Mouse (Mus musculus) mesoderm, embryonic 11.5 days (tissue): ENCODE measurements around the gene Naa38.
"Not testable (repeated sequence)": the region's sequence is repeated elsewhere in the genome, so short reads cannot be mapped to it uniquely, and the experiment has no call there.

Source experiments
- DNase-seq: peaks from one replicate; pipeline ENCODE4 v3.0.0-alpha.2; 2012; ENCODE audit warnings: low read depth, low spot score

Naa38 gene

DNA sequence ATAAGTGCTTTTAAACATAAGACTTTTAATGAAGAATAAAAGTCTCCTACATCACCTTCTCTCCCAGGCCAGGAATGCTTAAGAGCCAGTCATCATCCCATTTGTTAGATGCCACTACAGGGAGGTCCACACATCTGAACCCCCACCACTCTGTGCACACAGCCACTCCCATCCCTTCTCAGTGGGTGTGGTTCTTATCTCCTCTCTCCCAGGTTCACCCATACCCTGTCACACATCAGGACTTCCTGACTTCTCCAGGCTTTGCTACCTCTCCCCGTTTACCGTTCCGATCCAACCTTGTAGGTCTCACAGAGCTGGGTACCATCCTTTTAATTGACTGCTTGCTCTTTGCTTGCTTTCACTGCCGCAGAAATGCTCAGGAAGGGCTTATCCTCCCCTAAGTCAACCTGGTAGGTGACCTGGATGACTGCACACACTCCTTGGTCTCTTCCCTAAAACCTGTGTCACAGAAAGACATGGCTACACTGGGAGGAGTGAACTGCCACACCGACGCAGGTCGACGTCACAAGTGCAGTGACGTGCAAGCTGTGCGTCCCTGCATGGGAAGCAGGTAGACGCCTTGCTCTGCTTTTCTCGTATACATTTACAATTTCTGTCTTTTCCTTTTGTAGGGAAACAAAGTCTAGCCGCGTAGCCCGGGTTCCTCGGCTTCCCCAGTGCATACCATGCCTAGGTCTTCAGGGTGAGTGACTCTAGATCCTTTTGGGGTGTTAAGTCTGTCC is 21.9 kb upstream of the Naa38 start:
- no peak for DNase-seq

GRCm38 (mm10) chr11:69375646-69376045 is 19.6 kb upstream of the Naa38 start:
- no peak for DNase-seq

DNA sequence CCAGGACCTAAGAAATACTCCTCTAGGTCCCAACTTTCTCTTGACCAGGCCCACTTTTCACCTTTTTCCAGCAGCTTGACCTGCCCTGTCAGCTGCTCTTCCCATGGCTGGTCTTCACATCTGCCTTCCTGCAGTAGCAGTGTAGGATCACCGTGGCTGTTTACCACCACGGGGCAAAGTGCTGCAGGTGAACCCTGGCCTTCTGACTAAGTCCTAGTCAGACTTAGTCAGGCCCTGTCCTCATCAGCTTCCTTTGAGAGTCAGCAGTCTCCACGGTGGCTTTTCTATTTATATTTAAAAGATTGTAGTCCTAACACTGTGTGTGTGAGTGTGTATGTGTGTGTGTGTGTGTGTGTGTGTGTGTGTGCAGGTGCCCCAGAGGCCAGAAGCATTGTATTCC is 17.5 kb upstream of the Naa38 start:
- DNase-seq: no peak

DNA sequence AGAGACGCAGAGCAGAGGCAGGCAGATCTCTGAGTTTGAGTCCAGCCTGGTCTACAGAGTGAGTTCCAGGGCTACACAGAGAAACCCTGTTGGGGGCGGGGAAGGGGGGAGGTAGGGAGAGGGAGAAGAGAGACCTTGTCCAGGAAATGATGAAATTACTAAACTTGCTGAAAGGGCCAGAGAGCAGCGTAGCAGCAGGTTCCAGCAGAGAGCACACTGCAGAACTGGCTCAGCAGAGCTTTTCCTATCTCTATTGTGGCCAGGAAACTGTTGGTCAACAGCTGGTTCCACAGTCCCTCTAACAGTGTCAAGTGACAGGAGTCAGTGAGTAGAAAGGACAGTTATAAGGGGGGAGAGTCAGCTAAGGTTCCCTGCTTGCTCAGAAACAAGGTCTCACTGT is 15.7 kb upstream of the Naa38 start:
- DNase-seq: no peak

DNA sequence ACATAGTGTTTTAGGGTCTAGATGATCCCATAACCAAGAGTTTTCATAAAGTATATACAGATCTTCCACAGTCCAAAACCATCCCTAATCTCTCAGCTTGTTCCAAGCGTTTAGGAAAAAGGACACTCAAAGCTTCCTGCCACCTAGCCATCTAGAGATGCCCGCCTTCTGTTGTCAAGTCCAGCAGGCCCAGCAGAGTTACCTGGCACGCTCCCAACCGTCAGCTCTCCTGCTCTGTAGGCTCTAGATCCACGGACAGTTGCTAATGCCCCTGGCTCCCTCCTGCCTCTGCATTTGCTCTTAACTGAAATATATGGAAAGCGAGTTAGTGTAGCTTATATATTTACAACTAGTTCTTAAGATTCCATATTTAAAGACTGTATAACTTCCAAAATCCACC is 13.9 kb upstream of the Naa38 start:
- DNase-seq: no peak

DNA sequence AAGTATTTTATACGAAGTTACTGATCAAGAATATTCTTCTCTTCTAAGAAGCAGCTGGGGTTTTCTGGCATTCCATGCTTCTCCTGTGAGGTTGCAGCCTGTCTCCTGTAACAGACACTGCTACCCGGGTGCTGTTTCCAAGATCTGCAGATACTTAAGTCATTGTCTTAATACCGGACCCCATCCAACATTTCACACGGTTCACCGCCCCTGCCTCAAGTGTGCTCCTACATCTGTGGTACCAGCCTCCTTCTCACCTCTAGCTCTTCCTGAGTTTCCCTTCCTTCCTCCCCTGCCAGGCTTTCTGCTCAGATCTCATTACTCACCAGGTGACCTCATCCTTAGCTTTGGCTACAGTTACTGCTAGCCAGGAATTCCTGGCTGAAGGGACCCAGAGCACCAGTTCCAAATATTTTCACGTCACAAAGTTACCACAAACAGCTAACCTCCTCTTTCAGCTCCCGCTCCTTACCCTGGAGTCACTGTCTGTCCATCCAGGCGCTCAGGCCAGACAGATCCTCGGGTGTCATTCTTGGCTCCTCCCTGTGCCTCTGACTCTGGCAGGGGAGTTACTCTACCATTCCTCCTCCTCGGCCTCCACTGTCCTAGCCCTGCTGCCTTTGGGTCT is 12.7 kb upstream of the Naa38 start:
- no peak for DNase-seq

DNA sequence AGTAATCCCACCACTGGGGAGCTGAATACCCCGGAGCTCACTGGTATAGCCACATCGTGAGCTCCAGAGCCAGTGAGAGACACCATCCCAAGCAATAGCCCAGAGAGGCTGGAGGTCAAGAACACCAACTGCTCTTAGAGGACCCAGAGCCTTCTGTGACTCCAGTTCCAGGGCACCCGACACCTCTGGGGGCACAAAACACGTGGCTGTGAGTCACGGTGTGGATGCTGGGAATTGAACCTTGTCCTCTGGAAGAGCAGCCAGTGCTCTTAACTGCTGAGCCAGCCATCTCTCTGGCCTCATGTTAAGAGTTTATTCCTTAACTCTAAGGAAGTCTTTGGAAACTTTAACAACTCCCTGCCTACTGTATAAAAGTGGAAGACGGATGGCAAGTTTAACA is 10.3 kb upstream of the Naa38 start:
- no peak for DNase-seq

DNA sequence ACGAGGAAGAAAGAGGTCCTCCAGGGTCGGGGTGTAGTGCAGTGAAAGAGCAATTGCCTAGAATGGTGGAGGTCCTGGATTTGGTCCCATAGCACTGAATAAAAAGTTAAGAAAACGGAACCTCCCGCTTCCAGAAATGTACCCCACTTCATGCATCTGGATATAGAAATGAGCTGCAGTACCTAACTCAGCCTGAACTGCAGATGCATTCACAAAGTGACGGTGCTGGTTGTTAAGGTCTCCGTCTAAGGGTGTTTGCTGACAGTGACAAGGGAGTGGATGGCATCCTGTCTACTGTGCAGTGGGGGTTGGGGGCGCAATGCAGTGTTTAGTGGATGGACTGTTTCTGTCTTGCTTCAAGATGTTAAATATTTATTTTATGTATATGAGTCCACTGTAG is 8.5 kb upstream of the Naa38 start:
- DNase-seq: no peak

DNA sequence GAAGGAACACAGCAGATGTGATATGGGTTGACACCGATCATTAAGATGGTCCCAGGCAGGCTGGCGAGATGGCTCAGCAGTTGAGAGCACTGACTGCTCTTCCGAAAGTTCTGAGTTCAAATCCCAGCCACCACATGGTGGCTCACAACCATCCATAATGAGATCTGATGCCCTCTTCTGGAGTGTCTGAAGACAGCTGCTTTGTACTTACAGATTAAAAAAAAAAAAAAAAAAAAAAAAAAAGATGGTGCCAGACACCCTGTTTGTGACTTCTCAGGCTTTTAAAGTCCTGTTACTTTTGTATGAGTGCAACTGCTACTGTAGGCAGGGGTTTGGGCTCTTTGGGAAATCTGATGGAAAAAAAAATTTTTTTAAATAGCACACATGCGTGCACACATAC is 6.6 kb upstream of the Naa38 start:
- DNase-seq: no peak

- DNase-seq: no peak
These were observed 5.5 kb upstream of the Naa38 start for GRCm38 (mm10) chr11:69389531-69390399.

DNA sequence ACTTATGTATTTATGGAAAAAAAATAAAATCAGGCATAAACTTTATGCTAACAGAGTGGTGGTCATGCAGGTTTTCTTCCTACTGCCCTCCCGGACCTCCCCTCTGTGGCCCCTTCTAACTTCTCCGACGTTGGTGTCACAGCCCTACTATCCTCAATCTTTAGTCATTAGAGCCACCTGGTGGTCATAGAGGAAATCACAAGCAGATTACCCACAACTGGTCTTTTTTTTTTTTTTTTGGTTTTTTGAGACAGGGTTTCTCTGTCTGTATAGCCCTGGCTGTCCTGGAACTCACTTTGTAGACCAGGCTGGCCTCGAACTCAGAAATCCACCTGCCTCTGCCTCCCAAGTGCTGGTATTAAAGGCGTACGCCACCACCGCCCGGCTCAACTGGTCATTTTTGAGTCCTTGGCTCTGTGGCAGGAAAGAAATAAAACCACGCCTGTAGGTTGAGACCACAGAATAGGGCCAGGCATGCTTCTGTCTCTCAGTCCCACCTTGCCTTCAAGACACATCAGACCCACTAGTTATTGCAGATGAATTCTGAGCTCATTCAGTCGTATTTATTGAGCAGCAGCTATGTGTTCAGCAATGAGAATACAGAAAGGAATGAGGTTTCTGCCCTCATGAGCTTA is 4.8 kb upstream of the Naa38 start:
- peak; percentile 85 for DNase-seq

DNA sequence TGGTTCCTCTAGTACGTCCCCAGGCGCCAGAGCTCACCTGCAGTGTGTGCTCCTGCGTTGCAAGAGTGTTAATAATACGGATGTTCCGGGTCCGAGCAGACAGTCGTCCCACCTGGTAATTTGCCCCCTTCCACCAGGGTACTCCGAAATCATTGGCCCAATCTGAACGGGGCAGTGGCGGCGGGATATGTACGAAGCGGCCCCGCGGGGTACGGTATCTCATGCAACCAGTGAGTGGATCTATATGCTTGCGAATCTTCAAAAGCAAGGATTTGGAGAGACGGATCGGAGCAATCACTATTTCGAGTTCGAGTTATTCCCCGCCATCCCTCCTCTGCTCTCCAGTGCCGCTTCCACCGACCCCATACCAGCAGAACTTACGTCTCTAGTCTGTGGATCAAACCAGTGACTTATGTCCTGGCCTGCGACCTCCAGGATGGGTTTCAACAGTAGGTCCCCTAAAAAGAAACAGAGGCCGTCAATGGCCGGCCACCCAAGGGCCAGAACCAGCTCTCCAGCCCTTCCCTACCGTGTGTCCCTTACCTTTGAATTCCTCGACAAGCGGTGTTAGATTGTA is 608 bp upstream of the Naa38 start:
- not testable (repeated sequence) for DNase-seq

- peak; percentile 99 for DNase-seq
These were observed 517 bp downstream of the Naa38 start for GRCm38 (mm10) chr11:69395634-69396373.

DNA sequence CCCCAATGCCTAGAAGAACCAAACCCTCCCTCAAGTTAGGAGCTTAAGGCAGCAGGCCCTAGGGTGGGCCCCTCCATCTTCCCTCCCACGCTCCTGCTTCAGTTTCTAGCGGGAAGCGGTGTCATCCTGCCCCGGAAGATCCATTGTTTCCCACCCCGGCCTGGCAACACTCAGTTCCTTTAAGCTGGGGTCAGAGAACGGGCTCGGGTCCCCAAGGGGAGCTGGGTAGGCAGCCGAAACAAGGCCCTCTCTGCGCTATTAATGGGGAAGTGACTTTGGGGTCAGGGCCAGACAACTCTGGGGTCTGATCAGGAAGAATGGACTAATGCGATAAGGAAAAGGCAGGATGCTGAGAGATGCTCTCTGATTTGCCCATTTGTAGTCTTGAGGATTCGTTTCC is 1.5 kb downstream of the Naa38 start:
- DNase-seq: no peak

GRCm38 (mm10) chr11:69397581-69398057 is 2.3 kb downstream of the Naa38 start:
- no peak for DNase-seq

DNA sequence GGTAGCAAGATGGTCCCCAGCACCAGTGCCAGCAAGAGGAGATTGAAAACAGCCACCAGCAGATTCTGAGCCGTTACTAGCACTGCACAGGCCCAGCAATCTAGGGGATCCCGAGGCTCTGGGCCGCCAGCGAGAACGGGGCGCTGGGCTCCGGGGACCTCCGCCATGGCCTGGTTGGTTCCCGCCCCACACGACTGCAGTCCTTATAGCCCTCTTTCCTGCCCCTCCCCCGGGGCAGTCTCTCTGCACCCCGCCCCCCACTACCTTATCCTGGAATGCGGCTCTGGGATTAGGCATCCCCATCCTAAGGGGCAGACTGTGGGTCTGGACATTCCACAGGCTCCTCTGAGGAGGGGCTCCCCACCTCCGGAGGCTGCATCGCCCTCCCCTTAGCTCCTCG is 2.8 kb downstream of the Naa38 start, which contains the start of gene Tmem88:
Gene Tmem88 (minus strand): TSS at position 176 of the 400 bp plus-strand sequence.
- DNase-seq: no peak

DNA sequence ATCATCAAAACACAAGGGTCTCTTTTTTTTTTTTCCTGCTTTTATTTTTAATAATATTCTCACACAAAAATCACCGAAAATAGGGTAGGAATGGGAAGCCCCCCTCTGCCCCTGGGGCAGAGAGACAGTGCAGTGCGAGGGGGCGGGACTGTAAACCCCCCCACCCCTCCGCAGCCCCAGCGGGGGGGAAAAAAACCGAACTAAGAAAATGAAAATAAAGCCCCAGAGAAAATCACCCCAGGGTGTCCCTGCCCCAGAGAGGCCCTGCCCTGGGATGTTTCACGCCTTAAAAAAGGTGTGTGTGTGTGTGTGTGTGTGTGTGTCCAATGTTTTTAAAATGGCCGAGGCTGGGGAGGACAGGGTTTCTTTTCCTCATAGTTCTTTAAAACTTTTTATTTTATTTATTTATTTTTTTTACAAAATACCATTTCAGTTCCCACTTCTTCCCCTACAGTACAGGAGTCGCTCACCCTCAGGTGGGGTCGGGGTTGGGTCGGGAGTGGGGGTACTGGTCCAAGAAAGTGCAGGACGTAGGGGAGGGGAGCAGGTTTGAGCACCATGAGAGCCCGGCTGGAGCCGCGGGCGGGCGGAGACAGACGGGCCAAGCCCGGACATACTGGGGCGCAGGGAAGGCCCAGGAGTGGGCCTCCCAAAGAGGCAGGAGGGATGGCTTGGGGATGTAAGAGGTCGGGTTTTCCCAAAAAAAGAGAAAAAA is 3.4 kb downstream of the Naa38 start:
- no peak for DNase-seq

GRCm38 (mm10) chr11:69399201-69400082 is 4.2 kb downstream of the Naa38 start:
- DNase-seq: no peak
